Mouse (Mus musculus) midbrain, embryonic 15.5 days (tissue): Measurements from ENCODE around the gene Rnf168. TPM values are rescaled to one million over a fixed set of nuclear protein-coding genes. Genes with fewer than 3 reads are reported as not detected.
A peak's percentile ranks its signal among the peaks of the same experiment; 100 is the strongest.

Source experiments
- ATAC-seq: fragments of 200-750 bp; cut with Nextera tagmentation; replicated peaks from 2 replicates; pipeline ENCODE4 v1.8.0; 2017; ENCODE audit warnings: moderate TSS enrichment
- H3K27ac ChIP-seq: fragments of 300-500 bp; sonication (generic); 2 replicates; pipeline ENCODE4 v1.5.1; 2015; ENCODE audit warnings: mild to moderate bottlenecking, inconsistent platforms
- H3K27me3 ChIP-seq: fragments of 300-500 bp; sonication (generic); replicated peaks from 2 replicates; pipeline ENCODE4 v1.6.1; 2015; ENCODE audit warnings: inconsistent platforms
- H3K36me3 ChIP-seq: fragments of 300-500 bp; sonication (generic); replicated peaks from 2 replicates; pipeline ENCODE4 v1.6.1; 2015; ENCODE audit warnings: inconsistent platforms
- H3K4me1 ChIP-seq: fragments of 300-500 bp; sonication (generic); 2 replicates; pipeline ENCODE4 v1.6.1; 2015; ENCODE audit warnings: inconsistent platforms
- H3K4me2 ChIP-seq: fragments of 300-500 bp; sonication (generic); 2 replicates; pipeline ENCODE4 v1.6.1; 2015; ENCODE audit warnings: inconsistent platforms, mild to moderate bottlenecking, moderate library complexity
- H3K4me3 ChIP-seq: fragments of 300-500 bp; sonication (generic); 2 replicates; pipeline ENCODE4 v1.5.1; 2015; ENCODE audit warnings: mild to moderate bottlenecking, inconsistent platforms
- H3K9ac ChIP-seq: fragments of 300-500 bp; sonication (generic); 2 replicates; pipeline ENCODE4 v1.6.1; 2015; ENCODE audit warnings: mild to moderate bottlenecking, inconsistent platforms
- H3K9me3 ChIP-seq: fragments of 300-500 bp; sonication (generic); 2 replicates; pipeline ENCODE4 v1.6.1; 2016; ENCODE audit warnings: inconsistent platforms
- WGBS: fragments of 180-500 bp; shearing (Covaris S2); methylation state at CpG from one replicate; pipeline ENCODE4 v1.1.7; 2015; ENCODE audit warnings: mixed read lengths; 5-methylcytosine and 5-hydroxymethylcytosine counted together
- polyA plus RNA-seq: library from polyadenylated mRNA; unstranded; fragments of >200 nt; fragmentation: Nextera tagmentation; extraction: Ambion mirVana; gene quantifications from 2 replicates; pipeline ENCODE4 v1.2.1, GENCODE M21; 2015

The Rnf168 gene
- polyA plus RNA-seq, 1 experiment from 2014 or later = 30.5 TPM

DNA sequence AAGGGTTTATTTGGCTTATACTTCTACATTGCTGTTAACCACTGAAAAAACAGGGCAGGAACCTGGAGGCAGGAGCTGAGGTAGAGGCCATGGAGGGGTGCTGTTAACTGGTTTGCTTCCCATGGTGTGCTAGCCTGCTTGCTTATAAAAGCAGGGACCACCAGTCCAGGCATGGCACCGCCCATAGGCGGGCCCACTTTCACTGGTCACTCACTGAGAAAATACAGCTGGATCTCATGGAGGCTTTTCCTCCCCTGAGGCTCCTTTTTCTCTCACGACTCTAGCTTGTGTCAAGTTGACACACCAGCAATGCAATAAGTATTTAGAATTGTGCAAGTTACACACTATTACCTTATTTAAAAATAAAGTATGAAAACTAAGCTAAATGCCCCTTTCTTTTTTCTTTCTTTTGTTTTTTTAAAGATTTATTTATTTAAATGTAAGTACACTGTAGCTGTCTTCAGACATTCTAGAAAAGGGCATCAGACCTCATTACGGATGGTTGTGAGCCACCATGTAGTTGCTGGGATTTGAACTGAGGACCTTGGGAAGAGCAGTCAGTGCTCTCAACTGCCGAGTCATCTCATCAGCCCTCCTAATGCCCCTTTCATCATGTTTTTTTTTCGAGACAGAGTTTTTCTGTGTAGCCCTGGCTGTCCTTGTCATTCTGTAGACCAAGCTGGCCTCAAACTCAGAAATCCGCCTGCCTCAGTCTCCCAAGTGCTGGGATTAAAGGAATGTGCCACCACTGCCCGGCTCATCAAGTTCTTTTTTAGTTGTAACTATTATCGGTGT lies 53.8 kb downstream of the Rnf168 start:
- no peaks in the 10 kb centered on the region for H3K36me3 ChIP-seq
- H3K4me2 ChIP-seq = peak overlapping the region; percentile 50
- peaks cover 22% of the 10 kb centered on the region for H3K4me1 ChIP-seq
- peak overlapping the region; percentile 25; the same call in 1 of the 2 replicates for H3K9ac ChIP-seq
- H3K4me3 ChIP-seq = peak overlapping the region; percentile 96
- peak overlapping the region; percentile 95; the same call in 1 of the 2 replicates for H3K27ac ChIP-seq
- 64% methylated on average over 9 of the region's 9 CpGs for WGBS
- no peaks in the 10 kb centered on the region for H3K9me3 ChIP-seq
- no peaks in the 10 kb centered on the region for H3K27me3 ChIP-seq
- no peak for ATAC-seq

- peak; percentile 98 for ATAC-seq
- Histone ChIP-seq H3K4me2 (peak within 1 kb of the TSS; percentile 66), H3K4me1 (peaks cover 24% of the 10 kb centered on the region), H3K27ac (peak within 1 kb of the TSS; percentile 95), H3K9me3 (no peaks in the 10 kb centered on the region), H3K36me3 (no peaks in the 10 kb centered on the region), H3K4me3 (peak within 1 kb of the TSS; percentile 96), H3K9ac (peak within 1 kb of the TSS; percentile 95), H3K27me3 (no peaks in the 10 kb centered on the region)
- under 1% methylated on average over 44 of the region's 52 CpGs for WGBS
Measured at GRCm38 (mm10) chr16:32332040-32332555, 54.8 kb downstream of the Rnf168 start, which contains the start of gene Ubxn7. TSS of gene Ubxn7 (plus strand) at chr16:32332257.

DNA sequence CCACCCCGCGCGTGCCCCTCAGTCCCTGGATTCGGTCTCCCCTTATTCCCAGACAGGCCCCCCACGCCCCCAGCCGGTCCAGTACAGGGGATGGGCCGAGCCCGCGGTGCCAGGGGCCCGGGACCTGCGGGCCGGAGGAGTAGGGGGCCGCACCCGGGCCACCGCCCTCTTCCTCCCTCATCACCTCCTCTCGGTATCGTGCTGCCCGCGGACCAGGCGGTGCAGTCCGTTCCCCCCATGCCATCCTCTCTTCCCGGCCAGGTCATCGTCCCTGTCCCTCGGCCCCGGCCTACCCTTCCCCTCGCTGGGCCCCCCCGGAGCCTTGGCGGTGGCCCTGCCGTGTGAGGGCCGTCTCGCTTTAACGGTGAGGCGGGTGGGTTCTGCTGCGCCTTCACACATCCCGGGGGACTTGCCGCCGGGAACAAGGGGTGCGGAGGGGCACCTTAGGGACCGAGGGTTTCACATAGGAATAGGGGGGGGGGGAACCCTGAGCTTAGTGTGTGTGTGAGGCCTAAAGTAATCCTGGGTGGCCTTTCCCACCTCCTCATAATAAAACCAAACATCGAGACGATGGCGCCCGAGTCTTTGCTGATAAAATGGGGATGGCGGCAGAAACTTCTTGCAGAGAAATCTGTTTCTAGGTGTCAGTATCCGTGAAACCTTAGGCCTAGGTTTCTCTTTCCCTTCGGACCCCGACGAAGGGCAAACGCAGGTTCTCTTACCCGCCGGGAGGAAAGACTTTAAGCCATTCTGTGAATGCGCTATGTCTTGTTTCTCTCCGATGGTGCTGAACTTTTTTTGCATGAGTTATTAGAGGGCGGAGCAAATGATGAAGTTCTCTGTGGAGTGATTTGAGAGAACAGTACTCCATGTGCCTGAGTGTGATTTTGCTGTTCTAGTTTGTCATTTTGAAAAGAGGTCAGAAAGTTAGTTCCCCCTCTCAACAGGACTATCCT lies 55.6 kb downstream of the Rnf168 start:
- Histone ChIP-seq H3K9me3 (no peaks in the 10 kb centered on the region), H3K27me3 (no peaks in the 10 kb centered on the region), H3K27ac (peak overlapping the region; percentile 95), H3K4me2 (peak overlapping the region; percentile 66), H3K4me1 (peaks cover 24% of the 10 kb centered on the region), H3K9ac (peak overlapping the region; percentile 95), H3K4me3 (peak overlapping the region; percentile 96), H3K36me3 (no peaks in the 10 kb centered on the region)
- under 1% methylated on average over 52 of the region's 54 CpGs for WGBS
- peak; percentile 76 for ATAC-seq

- Histone ChIP-seq H3K9me3 (no peaks in the 10 kb centered on the region), H3K4me1 (peaks cover 24% of the 10 kb centered on the region), H3K27me3 (no peaks in the 10 kb centered on the region), H3K4me3 (no peak overlapping the region), H3K9ac (no peak overlapping the region), H3K27ac (no peak overlapping the region), H3K36me3 (no peaks in the 10 kb centered on the region), H3K4me2 (no peak overlapping the region)
- ATAC-seq = no peak
- 95% methylated on average over 5 of the region's 5 CpGs for WGBS
Measured at GRCm38 (mm10) chr16:32335146-32335545, 57.9 kb downstream of the Rnf168 start.

DNA sequence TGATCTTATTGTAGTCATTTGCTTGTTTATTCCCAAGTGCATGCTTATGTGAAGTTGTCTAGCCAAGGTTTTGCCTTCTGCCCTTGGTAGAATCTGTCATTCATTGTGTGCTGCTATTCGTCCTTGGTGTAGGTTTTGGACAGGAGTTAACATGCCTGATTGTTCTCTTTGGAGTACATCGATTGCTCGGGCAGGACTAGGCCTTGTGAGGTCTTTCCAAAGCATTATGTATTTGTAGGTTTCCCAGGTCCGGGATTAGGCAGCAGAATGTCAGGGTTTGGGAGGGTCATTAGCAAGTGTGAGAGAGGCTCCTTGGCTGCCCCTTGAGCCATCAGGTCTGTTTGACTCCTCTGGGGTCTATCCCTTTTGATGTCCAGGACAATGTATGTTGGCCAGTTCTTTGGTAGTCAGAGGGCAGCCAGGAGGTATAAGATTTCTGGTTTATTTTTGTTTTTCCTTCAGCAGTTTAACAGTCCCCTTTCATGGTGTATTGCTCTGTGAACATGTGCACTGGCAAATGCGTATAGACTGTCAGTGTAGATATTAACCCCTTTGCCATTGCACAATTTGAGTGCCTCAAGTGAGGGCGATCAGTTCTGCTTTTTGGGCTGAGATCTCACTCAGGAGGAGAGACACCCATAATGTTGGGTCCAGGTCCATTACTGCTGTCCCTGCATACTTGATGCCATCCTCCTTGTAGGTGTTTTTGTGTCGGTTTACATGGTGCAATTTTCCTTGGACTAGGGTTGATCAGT lies 58.9 kb downstream of the Rnf168 start:
- Histone ChIP-seq H3K4me1 (peaks cover 20% of the 10 kb centered on the region), H3K9me3 (no peaks in the 10 kb centered on the region), H3K9ac (no peak overlapping the region), H3K36me3 (no peaks in the 10 kb centered on the region), H3K27ac (no peak overlapping the region), H3K4me2 (no peak overlapping the region), H3K27me3 (no peaks in the 10 kb centered on the region), H3K4me3 (no peak overlapping the region)
- no peak for ATAC-seq
- 81% methylated on average over 7 of the region's 7 CpGs for WGBS

- no peaks in the 10 kb centered on the region for H3K36me3 ChIP-seq
- H3K9ac ChIP-seq = no peak overlapping the region
- H3K27ac ChIP-seq = no peak overlapping the region
- no peak overlapping the region for H3K4me3 ChIP-seq
- no peaks in the 10 kb centered on the region for H3K9me3 ChIP-seq
- H3K27me3 ChIP-seq = no peaks in the 10 kb centered on the region
- H3K4me1 ChIP-seq = peaks cover 16% of the 10 kb centered on the region; the same call in 1 of the 2 replicates
- no peak for ATAC-seq
- no peak overlapping the region for H3K4me2 ChIP-seq
Measured at GRCm38 (mm10) chr16:32337001-32337400, 59.7 kb downstream of the Rnf168 start.

GRCm38 (mm10) chr16:32340451-32340850 lies 63.2 kb downstream of the Rnf168 start:
- Histone ChIP-seq H3K27me3 (no peaks in the 10 kb centered on the region), H3K9ac (no peak overlapping the region), H3K27ac (no peak overlapping the region), H3K4me3 (no peak overlapping the region), H3K9me3 (no peaks in the 10 kb centered on the region), H3K4me2 (no peak overlapping the region), H3K4me1 (peaks cover 8% of the 10 kb centered on the region; the same call in 1 of the 2 replicates), H3K36me3 (no peaks in the 10 kb centered on the region)
- WGBS = 94% methylated on average over 1 of the region's 1 CpGs
- ATAC-seq = no peak

DNA sequence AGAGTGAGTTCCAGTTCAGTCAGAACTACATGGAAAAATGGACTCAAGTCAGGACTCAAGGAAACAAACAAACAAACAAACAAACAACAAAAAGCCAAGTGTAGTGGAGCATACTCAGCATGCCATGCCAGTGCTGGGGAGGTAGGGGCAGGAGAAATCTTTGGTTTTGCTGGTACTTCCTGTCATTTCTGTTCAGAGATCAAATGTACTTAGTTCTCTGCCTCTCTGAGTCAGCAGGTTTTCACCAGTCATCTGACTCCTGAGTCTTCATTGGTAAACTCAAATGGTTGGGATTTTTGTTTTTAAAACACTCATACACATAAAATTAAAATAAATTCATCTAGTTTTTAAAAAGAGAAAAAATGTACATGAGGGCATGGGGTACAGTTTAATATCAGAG lies 68.3 kb downstream of the Rnf168 start:
- Histone ChIP-seq H3K36me3 (no peaks in the 10 kb centered on the region), H3K27me3 (no peaks in the 10 kb centered on the region), H3K9ac (no peak overlapping the region), H3K4me1 (no peaks in the 10 kb centered on the region), H3K4me3 (no peak overlapping the region), H3K4me2 (no peak overlapping the region), H3K9me3 (no peaks in the 10 kb centered on the region), H3K27ac (no peak overlapping the region)
- no peak for ATAC-seq

GRCm38 (mm10) chr16:32350776-32351175 lies 73.5 kb downstream of the Rnf168 start:
- Histone ChIP-seq H3K4me1 (no peaks in the 10 kb centered on the region), H3K4me3 (no peak overlapping the region), H3K27ac (no peak overlapping the region), H3K36me3 (peaks cover 4% of the 10 kb centered on the region; the same call in 1 of the 2 replicates), H3K4me2 (no peak overlapping the region), H3K9ac (no peak overlapping the region), H3K9me3 (no peaks in the 10 kb centered on the region), H3K27me3 (no peaks in the 10 kb centered on the region)
- no peak for ATAC-seq
- 90% methylated on average over 3 of the region's 3 CpGs for WGBS
